Mouse (Mus musculus): ENCODE data around the gene Luc7l2.

DNA sequence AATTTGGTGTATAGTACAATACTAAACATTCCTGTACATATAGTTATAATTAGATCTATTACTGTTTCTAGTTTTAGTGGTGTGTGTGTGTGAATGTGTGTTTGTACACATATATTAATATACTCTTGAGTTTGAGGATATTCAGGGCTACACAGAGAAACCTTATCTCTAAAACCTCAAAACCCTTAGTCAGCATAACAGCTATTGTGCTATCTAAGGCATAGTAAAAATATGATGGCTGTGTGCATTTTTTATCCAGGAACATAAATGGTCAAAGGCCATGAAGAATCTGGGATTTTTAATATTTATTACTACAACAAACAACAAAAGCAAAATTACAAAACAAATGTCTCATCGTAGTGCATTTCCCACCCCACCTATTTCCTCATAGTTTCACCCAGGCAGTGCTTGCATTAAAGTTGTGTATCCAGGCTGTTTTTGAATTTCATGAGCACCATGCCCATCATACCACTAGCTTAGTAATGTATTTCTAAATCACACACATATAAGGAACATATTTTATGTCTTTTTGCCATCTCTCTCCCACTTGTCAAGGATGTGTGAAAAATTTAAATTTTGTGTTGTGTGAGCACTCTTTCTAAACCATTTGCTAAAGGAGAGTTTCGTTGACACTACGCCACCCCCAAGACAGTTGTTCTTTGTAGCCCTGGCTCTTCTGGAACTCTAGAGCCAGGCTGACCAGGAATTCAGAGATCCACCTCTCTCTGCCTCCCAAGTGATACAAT lies 29.2 kb downstream of the Luc7l2 start:
- TF ChIP-seq POLR2A (IDR thresholded peaks at IDR 0.05; ENCODE audit: low read depth, low read length) = no peak
- no peak for TF ChIP-seq E2F4 (IDR thresholded peaks at IDR 0.05; ENCODE audit: insufficient replicate concordance, low read depth, low read length)
- no peak for TF ChIP-seq CTCF (conservative IDR thresholded peaks at IDR 0.05 in 1 of 2, IDR thresholded peaks at IDR 0.05 in 1 of 2; ENCODE audit: low read depth in 2 of 2, low read length in 2 of 2)
- peak; percentile 89 for TF ChIP-seq MAFK (IDR thresholded peaks at IDR 0.05; ENCODE audit: insufficient replicate concordance, low read length)
- no peak for TF ChIP-seq MAX (IDR thresholded peaks at IDR 0.05; ENCODE audit: low read length)
- no peak for TF ChIP-seq EP300 (IDR thresholded peaks at IDR 0.05; ENCODE audit: low read length)
- no peak for TF ChIP-seq RAD21 (IDR thresholded peaks at IDR 0.05; ENCODE audit: low read depth, low read length)
- no peak for TF ChIP-seq GABPA (IDR thresholded peaks at IDR 0.05; ENCODE audit: insufficient replicate concordance, low read depth, low read length)
- no peak for TF ChIP-seq CHD2 (IDR thresholded peaks at IDR 0.05; ENCODE audit: low read length)

Data from CH12.LX (cell line).